Mouse (Mus musculus) telencephalon, adult 2 months (tissue): Measurements from ENCODE around the gene Apol7a.

Experiments used
- DNase-seq: peaks from one replicate; pipeline ENCODE4 v3.0.0-alpha.2; 2011; ENCODE audit warnings: low read depth, low spot score

Gene Apol7a

GRCm38 (mm10) chr15:77348146-77348545 lies 50.8 kb downstream of the Apol7a start:
- DNase-seq = no peak

GRCm38 (mm10) chr15:77344127-77345125 lies 54.5 kb downstream of the Apol7a start:
- DNase-seq = no peak

GRCm38 (mm10) chr15:77343527-77344091 lies 55.3 kb downstream of the Apol7a start:
- no peak for DNase-seq

DNA sequence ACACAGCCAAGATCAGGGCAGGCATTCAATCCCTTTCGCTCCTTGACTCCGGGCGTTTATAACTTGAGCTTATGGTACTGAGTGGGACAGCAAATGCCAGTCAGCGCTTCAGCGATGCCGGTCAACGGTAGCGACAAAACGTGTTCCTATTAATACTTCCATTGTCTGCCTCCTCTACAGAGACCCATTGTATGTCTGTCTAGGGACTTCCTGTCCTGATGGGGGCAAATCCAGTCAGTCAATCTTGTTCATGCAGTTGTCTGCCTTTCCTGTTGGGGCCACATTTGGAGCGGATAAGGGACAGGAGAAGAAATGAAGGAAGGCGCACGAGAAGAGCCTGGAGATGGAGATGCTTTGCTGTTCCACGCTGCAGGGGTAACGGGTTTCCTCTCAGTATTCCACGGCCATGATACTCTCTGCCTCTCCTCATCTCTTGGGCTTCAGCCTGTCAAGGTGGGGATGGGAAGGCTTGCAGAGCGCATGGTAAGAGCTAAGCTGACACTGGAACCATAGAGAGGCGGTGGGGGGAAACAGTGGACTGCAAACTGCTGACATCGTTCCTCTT lies 55.9 kb downstream of the Apol7a start:
- DNase-seq = no peak

GRCm38 (mm10) chr15:77342005-77342404 lies 56.9 kb downstream of the Apol7a start:
- no peak for DNase-seq

- no peak for DNase-seq
These were observed 58.3 kb downstream of the Apol7a start for GRCm38 (mm10) chr15:77340581-77340980.

GRCm38 (mm10) chr15:77338924-77339429 lies 59.9 kb downstream of the Apol7a start:
- no peak for DNase-seq

DNA sequence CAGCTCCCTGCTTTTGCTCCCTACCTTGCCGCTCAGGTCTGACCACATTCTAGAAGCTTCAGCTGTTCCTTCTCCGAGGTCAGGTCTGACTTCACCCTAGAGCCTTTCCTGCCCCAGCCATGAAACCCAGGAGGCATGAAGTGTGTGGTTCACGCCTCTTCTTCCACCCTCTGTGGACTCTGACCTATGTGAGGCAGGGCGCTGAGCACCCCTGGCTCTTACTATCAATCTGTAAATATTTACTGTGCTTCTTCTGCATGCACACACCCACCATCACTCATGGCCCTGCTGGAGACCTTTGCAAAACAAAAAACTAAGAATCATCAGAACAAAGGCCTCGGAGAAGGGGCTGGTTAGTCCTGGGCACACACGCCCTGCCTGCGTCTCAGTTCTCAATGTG lies 60.5 kb downstream of the Apol7a start:
- DNase-seq = no peak
